Mouse (Mus musculus) kidney, adult 11 months (tissue): ENCODE data around the gene Cops7a.

Experiments used
- DNase-seq: peaks from one replicate; pipeline ENCODE4 v3.0.0; 2022

Cops7a gene

GRCm38 (mm10) chr6:124955212-124955611, 10.1 kb downstream of the Cops7a start:
- DNase-seq = no peak

DNA sequence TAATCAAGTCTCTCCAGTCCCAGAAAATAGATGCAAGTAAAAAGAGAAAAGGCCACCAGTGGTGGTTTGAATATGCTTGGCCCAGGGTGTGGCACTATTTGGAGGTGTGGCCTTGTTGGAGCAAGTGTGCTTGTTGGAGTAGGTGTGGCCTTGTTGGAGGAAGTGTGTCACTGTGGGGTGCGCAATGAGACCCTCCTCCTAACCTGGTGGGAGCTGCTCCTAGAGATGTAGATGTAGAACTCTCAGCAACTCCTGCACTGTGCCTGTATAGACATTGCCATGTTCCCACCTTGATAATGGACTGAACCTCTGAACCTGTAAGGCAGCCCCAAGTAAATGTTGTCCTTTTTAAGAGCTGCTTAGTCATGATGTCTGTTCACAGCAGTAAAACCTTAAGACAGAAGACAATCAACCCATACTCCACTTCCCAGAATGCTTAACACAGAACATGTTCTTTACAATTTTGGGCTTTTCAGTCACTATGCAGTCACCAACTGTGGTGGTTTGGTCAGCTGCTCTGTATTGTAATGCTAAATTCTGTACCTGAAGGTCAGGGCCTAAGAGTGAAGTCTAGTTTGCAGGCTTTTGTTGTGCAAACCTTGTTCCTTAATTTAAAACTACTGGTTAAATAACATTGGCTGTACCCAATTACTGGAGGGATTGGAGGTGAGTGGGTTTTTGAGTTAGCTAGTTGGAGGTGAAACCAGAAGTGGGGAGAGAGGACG, 11.2 kb downstream of the Cops7a start:
- no peak for DNase-seq

- no peak for DNase-seq
Measured at GRCm38 (mm10) chr6:124943526-124943925, 21.8 kb downstream of the Cops7a start.

- DNase-seq = no peak
Measured at GRCm38 (mm10) chr6:124941679-124942078, 23.7 kb downstream of the Cops7a start.

GRCm38 (mm10) chr6:124938554-124938953, 26.8 kb downstream of the Cops7a start:
- no peak for DNase-seq

DNA sequence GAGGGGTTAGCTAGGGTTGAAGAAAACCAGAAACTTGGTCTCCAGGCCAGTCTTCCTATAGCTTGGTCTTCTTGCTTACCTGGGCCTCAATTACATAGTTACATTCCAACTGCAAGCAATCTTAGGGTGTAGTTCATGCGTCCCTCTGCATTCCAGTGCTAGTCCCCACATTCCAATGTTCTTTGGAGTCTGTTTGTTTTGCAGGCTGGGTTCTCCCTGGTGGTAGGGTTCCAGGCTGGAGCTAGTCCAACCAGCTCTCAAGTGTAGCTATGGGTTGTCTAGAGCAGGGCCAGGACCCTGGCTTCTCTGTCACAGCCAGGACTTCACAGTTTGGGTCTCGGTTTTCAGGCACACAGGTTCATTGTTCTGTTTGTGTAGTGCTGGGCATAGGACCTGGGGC, 27.8 kb downstream of the Cops7a start:
- no peak for DNase-seq

GRCm38 (mm10) chr6:124936681-124937080, 28.7 kb downstream of the Cops7a start:
- DNase-seq = no peak

- no peak for DNase-seq
Measured at GRCm38 (mm10) chr6:124934670-124935069, 30.7 kb downstream of the Cops7a start.

DNA sequence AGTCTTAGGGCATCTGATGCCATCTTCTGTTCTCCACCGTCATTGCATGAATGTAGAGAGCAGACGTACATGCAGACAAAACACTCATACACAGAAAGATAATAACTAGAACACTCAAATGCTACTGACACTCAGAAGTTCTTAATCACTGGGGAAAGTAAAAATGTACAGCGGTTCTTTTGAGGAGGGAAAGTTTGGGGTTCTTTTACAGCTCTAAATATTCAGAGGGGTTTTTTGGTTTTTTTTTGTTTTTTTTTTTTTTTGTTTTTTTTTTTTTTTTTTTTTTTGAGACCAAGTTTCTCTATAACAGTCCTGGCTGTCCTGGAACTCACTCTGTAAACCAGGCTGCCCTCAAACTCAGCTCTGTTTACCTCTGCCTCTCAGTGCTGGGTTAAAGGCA, 32.2 kb downstream of the Cops7a start:
- DNase-seq = no peak

- no peak for DNase-seq
Measured at GRCm38 (mm10) chr6:124932314-124932695, 33.0 kb downstream of the Cops7a start.

GRCm38 (mm10) chr6:124931525-124932313, 33.6 kb downstream of the Cops7a start:
- DNase-seq = no peak

DNA sequence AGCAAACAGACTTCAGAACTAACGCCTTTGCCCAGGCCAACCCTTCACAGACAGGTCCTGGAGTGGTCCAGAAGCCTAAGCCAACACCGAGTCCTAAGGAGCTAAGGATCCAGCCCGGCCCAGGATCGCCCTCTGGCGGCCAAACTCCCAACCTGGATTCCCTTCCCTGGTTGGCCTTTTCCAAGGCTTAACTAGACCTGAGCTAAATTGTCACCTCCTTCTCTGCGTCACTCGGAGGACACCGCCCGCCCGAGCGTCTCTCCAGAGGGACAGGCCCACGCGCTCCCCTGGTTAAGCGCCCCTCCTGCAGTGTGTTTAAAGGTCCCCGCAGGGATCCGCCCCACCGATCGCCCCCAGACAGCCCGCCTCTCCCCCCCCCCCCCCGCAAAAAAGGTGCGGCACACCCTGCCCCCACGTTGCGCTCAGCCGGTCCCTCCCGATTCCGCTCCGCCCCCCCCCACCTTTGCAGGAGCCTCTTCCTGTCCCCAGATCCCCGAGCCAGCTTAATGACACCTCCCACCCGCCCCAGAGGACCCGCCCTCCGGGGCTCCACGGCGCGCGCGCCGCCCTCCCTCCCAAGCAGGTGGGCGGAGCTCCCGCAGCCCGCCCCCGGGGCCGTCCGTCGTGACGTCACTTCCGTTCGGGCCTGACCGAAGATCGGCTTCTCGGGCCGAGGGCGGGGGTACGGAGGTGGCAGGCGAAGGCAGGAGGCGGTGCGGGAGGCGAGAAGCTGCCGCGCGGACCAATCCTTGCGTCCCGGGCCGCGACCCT, 34.4 kb downstream of the Cops7a start, which contains the start of gene Mlf2:
Mlf2 (plus strand) TSS at position 633 of the 771 bp plus-strand sequence.
- DNase-seq = peak; percentile 99

DNA sequence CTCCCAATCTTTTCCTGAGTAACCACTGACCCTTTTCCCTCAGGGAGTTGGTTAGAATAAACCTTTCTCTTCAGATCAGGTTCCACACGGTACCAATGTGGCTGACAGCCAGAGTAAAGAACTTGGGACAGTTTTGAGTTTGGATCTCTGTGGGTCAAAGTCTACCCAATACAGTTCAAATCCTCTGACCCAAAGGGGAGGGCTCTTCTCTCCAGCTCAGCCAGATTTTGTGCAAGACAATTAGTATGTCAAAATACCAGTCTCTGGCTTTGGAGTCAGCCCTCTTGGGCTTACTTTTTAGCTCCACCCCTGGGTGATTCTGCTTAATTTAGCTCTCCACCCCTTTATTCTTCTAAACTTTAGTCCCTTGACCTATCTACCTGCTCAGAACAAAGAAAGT, 35.1 kb downstream of the Cops7a start:
- DNase-seq = peak; percentile 84

- no peak for DNase-seq
Measured at GRCm38 (mm10) chr6:124925941-124926340, 39.4 kb downstream of the Cops7a start.

GRCm38 (mm10) chr6:124925173-124925793, 40.1 kb downstream of the Cops7a start:
- DNase-seq = no peak

DNA sequence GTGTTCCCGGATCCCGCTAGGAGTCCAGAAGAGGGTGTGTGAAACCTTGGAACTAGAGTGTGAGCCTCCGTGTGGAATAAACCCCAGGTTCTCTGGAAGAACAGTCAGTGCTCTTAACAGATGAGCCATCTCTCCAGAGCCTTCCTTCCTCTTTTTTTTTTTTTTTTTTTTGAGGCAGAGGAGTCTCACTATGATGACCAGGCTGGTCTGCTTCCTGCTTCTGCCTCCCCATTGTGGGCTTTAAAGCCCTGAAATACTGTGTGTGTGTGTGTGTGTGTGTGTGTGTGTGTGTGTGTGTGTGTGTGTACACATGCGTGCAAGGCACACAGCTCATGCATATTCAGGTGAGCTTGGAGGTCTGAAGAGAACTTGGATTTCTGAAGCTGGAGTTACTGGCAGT, 43.8 kb downstream of the Cops7a start:
- DNase-seq = no peak

DNA sequence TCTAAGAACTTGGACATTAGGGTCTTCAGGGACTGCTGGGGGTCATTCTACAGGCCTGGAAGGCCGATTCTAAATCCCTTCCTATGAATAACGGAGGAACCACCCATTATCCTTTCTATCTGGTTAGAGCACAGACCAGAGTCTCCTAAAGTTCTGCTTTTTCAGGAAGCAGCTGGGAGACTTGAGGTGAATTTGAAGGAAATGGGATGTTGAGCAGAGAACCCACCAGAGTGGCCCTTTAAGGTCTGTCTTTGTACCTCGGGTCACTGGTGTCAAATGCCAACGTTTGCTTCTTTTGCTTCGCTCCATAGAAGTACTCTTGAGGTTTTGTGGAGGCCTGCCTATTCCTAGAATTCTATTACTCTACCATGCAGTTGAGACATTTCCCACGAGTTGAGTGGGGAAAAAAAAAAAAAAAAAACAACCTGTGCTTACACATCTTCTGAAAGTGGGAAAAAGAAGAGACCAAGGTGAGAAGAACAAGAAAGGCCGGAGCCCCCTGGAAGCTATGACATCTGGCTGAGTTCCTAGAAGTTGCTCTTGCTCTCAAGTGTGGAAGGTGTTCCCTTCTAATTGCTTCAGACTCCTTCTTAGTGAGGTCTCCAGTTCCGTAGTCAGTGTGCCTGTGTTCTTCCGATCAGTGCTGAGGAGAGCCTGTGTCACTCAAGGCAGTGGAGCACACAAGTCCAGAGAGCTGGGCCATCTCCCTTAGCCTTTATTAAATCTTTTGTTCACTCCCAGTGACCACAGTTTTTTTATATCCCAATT, 44.8 kb downstream of the Cops7a start:
- no peak for DNase-seq

DNA sequence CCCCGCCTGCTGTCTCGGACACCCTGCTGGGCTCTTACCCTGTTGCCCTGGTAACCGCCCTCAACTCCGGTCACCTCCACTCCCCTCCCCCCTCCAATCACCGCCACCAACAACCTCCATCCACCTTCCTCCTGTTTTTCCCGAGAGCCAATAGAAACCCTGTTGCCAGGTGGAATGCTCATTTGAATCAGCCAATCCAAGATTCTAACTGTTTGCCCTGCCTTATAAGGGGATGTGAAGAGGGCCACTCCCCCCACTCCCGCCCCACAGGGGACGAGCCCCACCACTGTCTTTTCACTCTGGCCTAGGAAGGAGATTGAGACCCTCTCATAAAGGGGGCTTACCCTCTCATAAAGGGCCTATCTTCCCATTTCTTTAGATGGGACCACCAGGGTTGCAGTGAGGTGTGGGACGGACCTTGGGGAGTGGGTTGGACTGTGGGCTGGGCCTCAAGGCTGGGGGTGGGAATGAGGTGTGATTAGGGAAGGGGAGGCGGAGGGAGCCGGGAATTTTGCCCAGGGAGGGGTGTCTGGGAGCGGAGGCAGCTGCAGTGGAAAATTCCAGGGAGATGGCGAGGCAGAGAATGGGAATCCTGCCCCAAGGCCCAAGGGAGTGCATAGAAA, 45.5 kb downstream of the Cops7a start, which contains the start of gene Ptms:
Ptms (minus strand) TSS at position 409 of the 623 bp plus-strand sequence.
- peak; percentile 99 for DNase-seq

DNA sequence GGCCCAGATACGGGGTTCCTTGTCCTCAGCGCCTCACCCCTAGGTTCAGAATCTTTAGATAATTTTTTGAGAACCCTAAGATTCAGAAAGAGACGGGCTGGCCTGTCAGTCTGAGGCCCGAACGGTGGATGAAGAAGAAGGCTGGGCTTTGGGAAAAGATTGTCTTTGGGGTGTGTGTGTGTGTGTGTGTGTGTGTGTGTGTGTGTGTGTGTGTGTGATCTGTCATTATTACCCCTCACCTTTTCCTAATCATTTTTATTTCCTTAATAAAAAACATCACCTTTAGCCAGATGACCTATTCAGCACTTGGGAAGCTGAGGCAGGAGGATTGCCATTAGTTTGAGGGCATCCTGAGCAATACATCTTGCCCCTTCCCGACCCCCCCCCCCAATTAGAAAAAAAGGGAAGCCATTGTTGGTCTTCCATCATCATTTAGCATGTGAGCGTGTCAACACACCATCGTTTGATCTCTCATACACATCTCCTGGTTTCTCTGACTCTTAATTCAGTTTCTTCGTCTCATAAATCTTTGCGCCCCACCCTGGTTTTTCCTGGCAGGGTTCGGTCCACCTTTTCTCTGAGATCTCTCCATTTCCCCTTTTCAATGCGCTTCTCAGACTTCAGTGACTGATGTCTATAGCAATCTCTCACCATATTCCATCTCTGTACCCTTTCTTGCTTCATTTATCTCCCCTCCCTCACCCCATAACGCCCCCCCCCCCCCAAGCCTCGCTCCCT, 46.3 kb downstream of the Cops7a start:
- no peak for DNase-seq

DNA sequence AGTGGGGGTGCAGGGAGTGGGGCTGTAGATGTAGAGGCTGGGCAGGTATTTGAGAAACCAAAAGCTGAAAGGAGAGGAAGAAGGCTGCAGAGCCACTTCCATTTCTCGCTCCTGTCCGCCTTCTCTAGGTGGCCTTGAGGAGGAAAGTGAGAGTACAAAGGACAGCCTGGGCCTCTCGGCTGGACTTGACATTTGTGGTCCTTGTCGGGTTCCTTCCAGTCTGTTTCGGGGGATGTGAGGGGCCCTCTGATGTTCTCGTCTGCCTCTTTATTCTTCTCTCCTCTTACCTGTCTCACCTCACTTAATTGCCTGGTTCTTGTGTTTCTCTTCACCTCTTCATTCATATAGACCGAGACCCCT, 47.0 kb downstream of the Cops7a start:
- DNase-seq = no peak
